Mouse (Mus musculus) kidney, postnatal 10 days (tissue): ENCODE measurements around the gene Wdfy1.

Experiments
- DNase-seq: peaks from one replicate; pipeline ENCODE4 v3.0.0; 2021; ENCODE audit warnings: mixed read lengths

The Wdfy1 gene

DNA sequence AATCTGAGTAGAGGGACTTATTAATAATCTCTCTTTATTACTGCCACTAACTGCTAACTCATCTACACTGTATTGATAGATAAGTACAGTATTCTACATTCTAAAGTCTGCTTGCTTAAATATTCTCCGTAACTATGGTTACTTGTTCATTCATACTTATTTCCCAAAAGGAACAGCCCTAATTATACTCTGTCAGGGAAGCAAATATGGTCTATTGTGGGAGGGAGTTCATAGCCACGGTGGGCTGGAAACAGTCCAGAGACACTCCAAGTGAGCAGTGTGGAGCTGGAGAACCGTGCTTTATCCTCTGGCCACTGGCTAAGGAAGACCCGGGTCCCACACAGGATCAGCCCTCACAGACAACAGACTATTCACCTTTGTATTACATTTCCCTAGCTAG, 65.3 kb downstream of the Wdfy1 start:
- DNase-seq: peak; percentile 27

DNA sequence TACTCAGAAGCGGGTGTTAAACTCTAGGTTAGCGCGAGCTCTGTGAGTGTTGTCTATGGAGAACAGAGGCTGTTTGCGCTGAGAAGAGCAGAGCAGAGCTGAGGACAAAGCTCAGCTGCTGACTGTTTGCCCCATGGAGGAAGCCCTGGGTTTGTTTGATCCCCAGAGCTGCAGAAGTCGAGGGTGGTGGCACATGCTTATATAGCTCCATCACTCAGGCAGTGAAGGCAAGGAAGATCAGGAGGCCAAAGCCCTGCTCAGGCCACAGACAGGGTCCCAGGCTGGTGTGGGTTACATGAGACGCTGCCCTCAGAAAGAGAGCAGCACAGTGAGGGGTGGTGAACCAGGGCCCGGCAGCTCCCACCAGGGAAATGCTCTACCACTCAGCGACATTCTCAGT, 65.7 kb downstream of the Wdfy1 start:
- DNase-seq: no peak

DNA sequence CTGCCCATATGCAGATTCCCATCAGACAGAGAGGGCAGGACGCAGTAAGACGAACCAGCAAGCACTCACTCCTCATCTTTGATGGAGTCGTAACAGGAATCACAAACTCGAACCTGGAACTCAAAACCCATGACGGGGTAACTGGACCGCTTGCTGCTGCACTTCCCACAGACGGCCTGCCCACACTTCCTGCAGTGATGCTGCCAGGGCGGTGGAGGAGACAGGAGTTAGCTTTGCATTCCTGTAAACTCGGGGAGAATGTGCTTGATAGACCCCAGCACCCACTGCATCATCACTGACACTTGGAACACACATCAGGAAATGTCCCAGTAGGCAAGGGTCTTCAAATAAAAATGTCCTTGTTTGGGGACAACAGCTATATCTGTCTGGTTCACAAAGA, 68.6 kb downstream of the Wdfy1 start:
- no peak for DNase-seq

DNA sequence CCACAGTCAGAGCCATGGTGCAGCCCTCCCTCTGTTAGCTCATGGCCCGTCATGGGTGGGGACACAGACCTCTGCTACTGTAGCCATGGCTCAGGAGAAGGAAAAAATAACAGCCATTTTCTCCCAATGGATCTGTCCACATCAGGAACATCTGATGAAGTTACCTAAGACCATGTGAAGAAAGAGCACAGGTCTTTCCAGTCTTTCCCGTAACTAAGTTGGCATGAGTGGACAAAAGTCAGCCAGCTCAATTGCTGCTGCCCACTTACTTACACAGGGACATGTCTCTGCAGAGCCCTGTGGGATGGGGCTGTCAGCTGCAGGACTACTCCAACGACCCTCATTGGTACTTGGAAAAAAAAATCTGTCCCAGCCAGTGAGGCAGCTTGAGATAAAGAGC, 69.2 kb downstream of the Wdfy1 start:
- no peak for DNase-seq

DNA sequence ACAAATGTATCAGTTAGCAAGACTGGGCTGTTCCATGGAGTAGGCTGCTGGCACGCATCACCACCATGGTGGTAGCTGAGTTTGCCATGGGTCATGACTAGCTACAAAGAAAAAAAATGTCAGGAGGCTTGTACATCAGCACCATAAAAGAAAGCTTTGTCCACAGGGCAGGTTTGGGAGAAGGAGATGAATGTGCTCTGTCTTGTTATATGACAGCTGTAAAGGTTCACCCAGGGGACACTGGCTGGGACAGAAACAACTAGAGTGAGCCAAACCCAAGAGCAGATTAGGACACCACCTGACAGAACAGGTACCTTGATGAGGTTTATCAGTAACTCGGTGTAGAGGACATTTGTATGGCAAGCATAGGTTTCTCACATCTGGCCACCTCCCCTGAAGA, 71.3 kb downstream of the Wdfy1 start:
- no peak for DNase-seq

DNA sequence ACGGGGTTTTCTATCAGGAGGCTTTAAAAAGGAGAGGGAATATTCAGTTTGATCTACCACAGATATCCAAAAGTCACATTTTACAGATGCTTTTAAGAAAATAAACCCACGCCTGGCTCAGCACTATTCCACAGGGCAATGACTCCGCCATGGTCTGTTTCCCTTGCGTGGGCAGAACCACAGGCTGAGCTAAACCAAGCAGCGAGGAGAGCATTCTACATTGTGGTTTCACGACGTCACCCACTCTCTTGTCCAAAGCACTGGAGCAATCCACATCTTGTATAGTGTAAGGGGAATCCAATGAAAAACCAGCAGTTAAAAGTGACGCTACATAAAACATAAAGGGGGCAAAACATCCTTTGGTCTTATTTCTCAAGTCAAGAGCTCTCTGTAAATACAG, 72.4 kb downstream of the Wdfy1 start:
- DNase-seq: no peak

DNA sequence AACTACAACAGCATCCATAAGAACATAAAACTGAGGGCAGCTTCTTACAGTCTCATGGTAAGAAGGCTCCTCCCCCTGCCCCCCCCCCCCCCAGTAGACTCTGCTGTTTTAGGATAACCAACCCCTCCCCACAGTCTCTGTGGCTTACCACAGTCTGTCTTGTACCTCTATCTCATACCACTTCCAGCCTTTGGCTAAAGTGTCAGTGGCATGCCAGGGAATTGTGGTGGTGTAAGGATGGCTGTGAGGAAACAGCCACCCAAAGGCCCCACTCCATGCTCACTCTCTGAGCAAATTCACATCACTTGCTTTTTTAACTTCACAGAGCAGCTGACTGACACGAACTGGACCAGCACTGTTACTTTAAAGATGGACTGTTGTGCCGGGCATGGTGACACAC, 77.4 kb downstream of the Wdfy1 start:
- DNase-seq: no peak

DNA sequence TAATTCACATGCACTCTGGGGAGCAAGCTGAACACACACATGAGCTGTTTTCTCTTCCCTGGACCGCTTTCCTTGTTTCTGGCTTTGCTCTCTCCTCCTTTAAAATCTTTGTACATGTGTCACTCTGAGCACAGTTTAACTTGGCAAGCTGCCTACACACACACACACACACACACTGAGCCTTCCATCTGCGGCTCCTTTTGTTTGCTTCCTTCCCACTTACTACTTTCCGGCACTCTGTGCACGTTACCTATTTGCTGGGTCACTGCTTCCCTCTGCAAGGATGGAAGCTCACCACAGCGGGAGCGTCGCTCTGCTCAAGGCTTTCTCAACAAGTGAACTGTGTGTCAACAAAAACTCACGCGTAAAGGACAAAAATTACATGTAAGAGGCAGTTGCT, 78.6 kb downstream of the Wdfy1 start:
- peak; percentile 59 for DNase-seq

DNA sequence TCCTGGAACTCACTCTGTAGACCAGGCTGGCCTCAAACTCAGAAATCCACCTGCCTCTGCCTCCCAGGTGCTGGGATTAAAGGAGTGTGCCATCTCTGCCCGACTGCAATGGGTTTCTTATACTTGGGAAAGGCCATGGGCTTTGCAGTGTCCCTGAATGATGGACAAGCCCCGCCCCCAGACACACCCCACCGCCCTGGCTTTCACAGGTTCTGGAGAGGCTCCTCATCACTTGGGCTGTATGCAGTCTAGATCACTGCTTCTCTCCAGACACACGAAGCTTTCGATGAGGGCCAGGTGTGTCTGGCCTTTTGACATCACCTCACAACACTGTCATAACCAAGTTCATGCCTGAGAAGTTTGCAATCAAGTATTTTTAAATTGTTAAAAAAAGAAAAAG, 79.0 kb downstream of the Wdfy1 start:
- DNase-seq: no peak

DNA sequence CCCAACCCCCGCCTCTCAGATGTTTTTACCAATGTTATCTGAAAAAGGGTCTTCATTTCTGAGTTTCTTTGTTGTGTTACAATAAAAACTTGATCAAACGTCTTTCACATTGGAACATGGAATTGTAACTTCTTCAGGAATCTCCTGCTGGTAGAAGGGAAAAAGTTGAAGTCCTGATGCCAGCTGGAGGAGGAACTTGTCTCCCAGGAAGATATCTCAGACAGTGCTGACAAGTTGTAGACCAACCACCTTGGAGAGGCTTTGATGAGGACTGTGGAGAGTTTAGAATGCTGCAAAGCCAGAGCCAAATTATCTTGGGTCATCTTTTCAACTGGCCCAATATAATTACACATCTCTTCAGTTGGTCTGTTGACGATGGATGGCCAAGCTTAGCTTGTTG, 83.5 kb downstream of the Wdfy1 start:
- no peak for DNase-seq

DNA sequence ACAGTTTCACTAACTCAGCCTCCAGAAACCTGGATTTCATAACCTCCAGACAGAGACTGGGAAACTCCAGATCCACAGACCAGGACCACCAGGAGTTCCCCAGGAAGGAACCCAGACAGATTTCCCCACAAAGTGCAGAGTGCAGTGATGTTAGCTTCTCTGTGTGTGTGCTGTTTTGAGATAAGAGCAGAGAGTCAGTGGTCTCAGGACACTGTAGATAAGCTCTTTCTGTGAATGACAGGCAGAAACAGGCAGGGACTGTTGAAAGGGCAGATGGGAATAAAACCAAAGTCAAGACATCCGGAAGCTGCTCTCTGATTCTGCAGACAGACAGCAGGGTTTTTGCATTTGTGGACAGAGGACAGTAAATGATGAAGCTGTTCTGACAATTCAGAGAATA, 88.7 kb downstream of the Wdfy1 start:
- no peak for DNase-seq

DNA sequence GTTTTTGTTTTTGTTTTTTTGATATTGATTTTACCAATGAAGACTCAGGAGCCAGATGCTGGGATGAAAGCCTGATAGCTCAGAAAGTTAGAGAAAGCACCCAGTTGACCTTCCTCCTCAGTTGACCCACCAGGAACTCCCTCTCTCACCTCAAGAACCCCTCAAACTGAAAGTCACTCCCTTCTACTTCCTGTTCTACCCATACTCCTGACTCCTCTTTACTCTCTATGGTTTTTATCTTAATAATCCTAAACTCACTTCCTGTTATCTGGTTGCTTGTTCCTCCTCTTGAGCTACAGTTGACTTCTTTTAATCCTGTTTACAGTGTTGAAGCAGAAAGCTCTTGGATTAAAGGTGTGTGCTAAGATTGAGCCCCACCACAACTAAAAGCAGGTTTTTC, 91.9 kb downstream of the Wdfy1 start:
- no peak for DNase-seq

DNA sequence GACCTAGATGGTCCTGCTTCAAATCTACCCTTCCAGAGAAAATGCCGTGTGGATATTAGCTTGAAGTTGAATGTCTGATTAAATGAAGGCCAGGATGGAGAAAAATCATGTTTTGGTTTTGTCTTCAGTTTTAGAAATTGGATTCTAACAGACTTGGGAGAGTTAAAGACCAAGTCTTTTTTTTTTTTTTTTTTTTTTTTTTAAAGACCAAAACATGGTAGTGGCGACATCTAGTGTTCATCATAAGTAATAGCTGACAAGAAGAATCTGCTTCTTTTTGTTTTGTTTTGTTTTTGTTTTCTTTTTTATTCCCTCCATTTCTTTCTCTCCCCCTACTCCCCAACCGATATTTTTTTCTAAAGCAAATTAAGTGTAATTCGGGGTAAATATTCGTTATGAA, 93.0 kb downstream of the Wdfy1 start:
- DNase-seq: no peak

DNA sequence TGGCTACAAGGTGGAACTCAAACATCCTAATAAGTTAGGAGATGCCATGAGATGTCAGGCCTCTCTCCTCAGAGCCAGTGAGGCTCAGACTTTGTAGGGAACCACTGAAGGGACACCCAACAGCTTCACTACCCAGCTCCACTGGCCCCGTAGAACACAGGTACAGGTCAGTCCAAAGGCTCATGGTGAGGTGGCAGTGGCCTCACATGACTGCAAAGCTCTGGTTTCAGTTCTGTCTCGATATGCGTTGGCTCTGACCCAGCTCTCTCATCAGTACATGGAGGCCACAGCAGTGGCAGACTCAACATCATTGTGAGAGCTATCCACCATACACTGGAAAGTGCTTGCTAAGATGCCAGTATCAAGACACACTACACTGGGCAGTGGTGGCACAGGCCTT, 95.2 kb downstream of the Wdfy1 start:
- DNase-seq: no peak

DNA sequence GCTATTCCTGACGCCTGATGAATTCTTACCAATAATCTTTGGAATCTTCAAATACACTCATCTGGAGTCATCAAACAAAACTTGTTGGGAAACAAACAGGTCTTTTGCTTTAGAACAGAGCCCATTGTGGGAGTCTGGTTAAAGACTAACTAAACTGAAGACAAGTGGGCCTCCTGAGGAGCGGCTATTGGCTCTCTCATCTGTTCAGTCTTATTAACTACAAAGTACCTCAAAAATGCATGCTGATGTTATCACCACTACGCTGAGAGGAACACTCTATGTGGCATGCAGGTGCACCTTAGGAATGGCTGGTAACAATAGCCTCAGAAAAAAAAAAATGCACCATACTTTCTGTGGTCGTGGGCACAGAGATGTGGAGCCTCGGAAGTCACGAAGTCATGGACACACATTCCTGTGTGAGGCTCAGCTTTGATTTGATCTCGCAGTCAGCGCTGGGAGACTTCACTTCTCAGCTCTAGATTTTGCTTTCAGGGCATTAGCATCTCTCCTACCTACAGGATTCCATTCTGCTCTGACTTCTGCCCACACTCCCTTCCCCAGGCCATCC, 97.7 kb downstream of the Wdfy1 start:
- DNase-seq: no peak

DNA sequence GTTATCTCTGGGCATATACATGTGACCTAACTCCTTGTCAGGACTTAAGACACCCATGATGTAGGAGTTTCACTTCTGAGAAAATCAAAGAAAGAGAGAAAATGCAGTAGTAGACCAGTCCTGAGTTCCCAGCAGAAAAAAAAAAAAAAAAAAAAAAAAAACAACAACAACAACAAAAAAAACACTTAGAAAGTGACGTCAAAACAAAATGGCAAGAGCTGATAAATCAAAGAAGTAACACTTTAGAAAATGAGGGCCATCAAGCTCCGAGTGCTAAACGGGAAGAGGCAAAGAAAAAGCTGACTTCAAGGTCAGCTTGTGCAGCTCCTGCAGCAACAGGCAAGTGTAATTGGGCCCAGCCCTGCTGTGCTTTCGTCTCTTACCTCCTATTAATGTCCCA, 100.2 kb downstream of the Wdfy1 start:
- DNase-seq: no peak

DNA sequence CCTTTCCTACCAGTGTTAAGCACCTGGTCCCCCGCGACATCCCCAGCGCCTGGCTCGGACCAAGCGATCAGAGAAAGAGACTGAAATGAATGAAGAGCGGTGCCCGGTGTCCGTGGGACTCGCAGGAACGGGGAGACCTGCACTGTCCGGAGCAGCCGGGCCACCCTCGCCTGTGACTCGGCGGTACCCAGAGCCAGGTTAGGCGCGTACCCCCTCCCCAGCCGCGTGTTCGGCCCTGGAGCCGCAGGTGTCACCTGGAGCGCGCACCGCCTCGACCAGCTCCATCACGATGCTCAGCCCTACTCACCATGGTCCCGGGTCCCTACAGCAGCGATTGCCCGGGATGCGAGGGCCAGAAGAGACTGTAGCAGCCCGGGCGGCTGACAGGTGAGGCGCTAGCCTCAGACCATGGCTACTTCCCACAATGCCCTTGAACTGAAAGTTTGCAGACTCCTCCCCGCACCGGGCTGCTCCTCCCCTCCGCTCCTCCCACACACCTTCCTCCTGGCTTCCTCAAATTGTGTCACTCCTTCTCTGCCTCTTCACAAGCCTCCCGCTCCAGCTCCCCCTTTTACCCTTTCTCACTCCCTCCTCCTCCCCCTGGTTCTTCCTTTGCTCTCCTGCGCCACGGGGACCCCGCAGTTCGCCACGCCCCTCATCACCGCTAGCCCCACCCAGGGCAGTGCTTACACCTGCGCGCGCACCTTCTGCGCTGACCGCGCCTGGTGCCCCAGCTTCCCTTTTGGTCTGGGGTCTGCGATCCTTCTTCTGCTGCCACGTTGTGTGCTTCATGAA, 104.2 kb downstream of the Wdfy1 start, which contains the start of gene Ap1s3:
Gene Ap1s3, minus strand, starts transcription at position 430 of the 795 bp plus-strand sequence.
- peak; percentile 83 for DNase-seq

DNA sequence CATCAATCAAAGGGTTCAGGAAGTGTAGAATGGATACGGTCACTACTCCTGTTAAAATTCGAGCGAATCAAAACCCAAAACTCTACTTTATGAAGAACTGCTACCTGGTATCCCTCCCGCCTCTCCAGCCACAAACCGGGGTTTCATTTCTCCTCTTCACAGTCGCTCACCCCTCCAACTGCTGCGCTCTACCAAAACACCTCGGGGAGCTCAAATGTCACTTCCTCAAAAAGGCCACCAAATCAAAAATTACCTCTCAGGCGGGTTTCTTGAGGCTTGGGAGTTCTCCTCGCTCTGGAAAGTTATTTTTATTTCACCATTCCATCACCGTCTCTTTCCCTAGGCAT, 104.8 kb downstream of the Wdfy1 start:
- no peak for DNase-seq

DNA sequence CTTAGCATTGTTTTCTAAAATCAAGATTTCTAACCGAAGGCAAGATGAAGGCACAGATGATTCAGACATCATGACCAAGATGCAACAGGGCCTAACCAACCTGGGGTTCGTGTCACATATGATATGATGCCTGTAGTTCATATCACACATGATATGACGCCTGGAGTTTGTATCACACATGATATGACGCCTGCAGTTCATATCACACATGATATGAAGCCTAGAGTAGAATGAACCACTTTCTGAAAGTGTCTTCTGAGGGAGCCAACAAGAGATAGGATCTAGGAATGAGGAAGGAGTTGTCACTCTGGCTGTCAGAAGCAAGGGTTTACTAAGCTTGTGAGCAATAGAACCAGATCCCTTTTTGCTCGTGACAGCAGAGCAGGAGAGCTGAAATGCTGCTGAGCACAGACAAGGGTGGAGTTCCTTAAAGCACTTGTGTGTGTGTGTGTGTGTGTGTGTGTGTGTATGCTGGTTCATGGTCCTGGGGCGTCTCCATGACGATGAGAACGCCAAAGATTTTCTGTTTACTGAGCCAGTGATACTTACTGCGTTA, 106.4 kb downstream of the Wdfy1 start:
- no peak for DNase-seq

DNA sequence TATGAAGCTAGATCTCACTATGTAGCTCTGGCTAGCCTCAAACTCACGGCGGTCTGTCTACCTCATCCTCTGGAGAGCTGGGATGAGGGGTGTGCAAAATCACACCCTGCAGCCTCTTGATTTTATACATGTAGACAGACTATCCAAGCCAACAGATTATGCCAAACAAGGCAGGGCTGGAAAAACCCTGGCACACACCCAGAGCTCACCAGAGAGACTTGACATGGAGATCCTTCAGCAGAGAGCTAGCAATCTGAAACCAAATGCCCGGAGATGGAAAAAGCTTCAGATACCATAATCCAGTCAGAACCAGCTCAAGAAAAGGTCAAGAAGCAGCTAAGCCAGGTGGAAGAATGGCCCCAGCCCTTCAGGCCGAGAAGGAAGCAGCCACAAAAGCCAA, 111.0 kb downstream of the Wdfy1 start:
- no peak for DNase-seq

DNA sequence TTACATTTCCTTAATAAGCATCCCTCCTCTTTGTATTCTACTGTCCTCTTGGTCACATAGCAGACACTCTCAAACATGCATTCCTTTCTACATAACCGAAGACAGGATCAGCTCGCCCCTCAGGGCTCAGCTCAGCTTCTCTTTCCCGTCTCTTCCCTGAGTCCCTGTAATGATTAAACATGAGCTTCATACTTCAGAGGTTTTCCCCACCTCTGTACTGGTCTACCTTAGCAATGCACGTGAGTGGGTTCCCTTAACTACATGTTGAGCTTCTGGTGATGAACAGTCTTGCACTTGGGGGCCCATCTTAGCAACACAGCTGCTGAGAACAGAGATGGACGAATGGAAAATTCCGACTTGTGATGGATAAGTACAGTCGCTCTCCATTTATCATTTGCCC, 116.3 kb downstream of the Wdfy1 start:
- DNase-seq: no peak

DNA sequence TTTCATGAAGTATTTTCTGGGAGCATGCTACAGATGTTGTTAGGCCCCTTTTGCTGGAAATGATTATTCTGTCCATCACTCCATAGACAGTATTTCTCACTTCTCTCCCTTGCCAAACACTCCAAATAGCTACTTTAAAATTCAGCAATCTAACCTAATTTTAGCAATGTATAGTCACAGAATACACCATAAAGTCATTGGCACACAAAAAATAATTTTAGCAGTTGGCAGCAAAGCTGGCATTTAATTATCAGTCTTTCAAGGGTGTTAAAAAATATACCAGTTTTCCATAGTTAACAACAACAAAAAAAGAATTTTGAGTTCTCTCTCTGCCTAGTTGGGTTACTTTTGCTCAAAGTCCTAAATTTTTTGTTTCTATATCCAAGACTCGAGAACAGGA, 118.5 kb downstream of the Wdfy1 start:
- DNase-seq: no peak

DNA sequence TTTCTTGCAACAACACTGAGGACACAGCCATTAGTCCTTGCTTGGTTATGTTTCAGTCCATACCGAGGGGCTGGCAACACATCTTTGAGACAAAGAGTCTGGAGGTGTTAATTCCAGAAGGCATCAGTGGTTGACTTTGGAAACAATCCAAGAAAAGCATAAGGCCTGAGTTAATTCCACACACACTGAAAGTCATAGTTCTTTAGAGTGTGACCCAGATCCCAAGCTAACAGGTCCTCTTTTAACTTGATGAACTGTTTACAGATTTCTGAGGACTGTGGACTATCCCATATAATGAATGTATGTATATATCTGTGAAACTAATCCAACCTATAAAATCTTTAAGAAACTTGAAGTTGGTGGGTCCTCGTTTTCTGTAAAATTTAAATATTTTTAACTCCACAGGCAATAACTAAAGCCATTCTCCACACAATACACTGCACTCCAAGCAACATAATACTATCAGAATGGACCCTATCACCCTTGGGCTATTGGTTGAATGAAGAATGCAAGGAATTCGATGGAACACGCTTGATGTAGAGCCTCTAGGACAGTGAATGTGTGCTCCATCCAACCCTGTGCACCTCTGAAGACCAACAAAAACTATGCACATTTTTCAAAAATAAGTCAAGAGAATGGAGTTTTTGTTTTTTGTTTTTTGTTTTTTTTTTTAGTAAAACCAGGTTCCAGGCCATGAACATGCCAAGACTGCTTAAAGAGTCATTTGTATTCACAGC, 120.0 kb downstream of the Wdfy1 start:
- DNase-seq: no peak

DNA sequence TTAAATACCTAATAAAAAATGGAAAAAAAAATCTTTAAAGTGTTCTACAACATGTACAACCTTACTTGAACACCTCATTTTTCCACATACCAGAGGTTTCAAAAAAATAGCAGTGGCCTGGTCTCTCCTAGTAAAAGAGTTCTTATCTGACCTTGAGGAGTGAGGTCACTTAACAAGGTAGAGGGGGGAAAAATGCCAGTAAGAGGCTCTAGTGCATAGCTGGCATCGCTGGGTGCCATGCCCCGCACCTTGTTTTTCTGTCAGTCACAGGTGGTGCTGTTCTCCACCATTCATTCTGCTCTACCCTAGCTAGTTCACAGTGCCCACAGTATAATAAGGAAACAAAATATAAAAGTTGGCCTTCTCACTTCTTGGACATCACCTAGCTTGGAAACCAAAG, 121.0 kb downstream of the Wdfy1 start:
- DNase-seq: no peak
